Mouse (Mus musculus): ENCODE data around the gene Nup153. TPM values are rescaled to one million over a fixed set of nuclear protein-coding genes. Genes with fewer than 3 reads are reported as not detected.

Gene Nup153
- polyA plus RNA-seq, 1 experiment from 2014 or later = 18.8 TPM

DNA sequence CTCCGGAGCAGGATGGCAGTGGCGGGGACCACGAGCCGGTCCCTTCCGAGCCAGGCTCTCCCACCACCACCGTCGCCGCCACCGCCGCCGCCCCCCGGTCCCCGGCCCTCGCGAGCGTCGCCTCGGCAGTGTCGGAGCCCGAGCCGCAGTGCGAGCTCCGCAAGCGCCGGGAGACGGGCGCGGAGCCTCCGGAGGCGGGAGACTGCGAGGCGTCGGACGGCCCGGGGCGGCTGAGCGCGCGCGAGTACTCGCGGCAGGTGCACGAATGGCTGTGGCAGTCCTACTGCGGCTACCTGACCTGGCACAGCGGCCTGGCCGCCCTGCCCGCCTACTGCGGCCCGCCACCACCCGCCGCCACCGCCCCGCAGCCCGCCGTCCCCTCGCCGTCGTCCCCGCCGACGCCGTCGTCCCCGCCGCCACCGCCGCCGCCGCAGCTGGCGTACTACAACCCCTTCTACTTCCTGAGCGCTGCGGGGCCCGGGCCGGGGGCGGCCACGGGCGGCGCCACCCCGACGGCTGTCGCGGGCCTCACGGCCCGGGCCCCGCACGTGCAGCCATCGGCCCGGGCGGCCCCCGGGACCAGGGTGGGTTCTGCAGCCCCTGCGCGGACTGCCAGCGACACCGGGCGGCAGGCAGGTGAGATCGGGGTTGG, 58.0 kb downstream of the Nup153 start:
- ATAC-seq (ENCODE audit: insufficient number of reproducible peaks, insufficient read depth, low FRiP score, low read depth) = peak; percentile 56
- no peaks in the 10 kb centered on the region for H3K9me3 ChIP-seq (ENCODE audit: control insufficient read depth, low read length)

DNA sequence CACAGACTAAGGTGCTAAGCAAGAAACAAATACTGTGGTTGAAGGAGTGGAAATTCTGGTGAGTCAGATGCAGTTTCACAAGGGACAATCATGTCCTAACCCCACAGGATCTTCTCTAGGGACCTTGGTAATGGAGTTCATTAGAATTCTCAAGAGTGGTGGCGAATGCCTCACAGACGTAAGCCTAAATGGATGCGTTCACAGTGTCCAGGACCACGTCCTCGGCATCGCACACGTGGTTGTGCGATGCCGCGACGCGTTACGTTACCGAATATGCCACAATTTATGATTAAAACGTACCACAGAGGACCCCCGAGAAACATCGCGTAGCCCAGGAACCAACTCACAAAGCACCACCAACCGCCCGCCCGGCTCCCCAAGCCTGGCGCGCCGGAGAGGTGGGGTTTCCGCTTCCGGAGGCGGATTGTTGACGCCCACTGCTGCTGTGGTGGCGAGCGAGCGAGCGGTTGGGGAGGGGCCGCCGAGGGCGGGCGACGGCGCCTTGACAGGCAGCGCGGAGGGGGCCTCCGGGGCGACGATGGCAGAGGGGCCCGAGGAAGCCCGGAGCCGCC, 58.6 kb downstream of the Nup153 start, which contains the start of gene Fam8a1:
Gene Fam8a1 (plus strand): TSS at position 475 of the 572 bp plus-strand sequence.
- Histone ChIP-seq H3K4me1 (ENCODE audit: control insufficient read depth in 2 of 2, insufficient read depth in 2 of 2, low read length in 2 of 2) (peaks cover 3 to 8% of the 10 kb centered on the region in 2 experiments; a peak in 3 of 4 replicates), H3K36me3 (ENCODE audit: control insufficient read depth, insufficient read depth, low read length) (peaks cover 27% of the 10 kb centered on the region), H3K9me3 (ENCODE audit: control insufficient read depth, low read length) (no peaks in the 10 kb centered on the region), H3K4me2 (ENCODE audit: low read length) (peak within 1 kb of the TSS; percentile 87), H3K27ac (replicated peaks in 1 of 2; ENCODE audit: control insufficient read depth in 1 of 2, insufficient read depth in 1 of 2, low read depth in 2 of 2, low read length in 2 of 2) (peak within 1 kb of the TSS; percentile 58 to 86), H3K27me3 (ENCODE audit: control insufficient read depth, insufficient read depth, low read length) (no peaks in the 10 kb centered on the region), H3K9ac (ENCODE audit: low read length) (peak within 1 kb of the TSS; percentile 95), H3K4me3 (ENCODE audit: control insufficient read depth in 1 of 2, insufficient read depth in 1 of 2, low read depth in 1 of 2, low read length in 2 of 2) (peak within 1 kb of the TSS; percentile 96 to 99)
- ATAC-seq (ENCODE audit: insufficient number of reproducible peaks, insufficient read depth, low FRiP score, low read depth) = peak; percentile 90
- 1% methylated on average over 35 of the region's 46 CpGs for WGBS

More for the DNA sequence above, 58.0 kb downstream of the Nup153 start:
- H3K4me1 ChIP-seq (ENCODE audit: control insufficient read depth in 2 of 2, insufficient read depth in 2 of 2, low read length in 2 of 2) = peaks cover 3 to 8% of the 10 kb centered on the region in 2 experiments; a peak in 3 of 4 replicates
- no peaks in the 10 kb centered on the region for H3K27me3 ChIP-seq (ENCODE audit: control insufficient read depth, insufficient read depth, low read length)
- peak overlapping the region; percentile 87 for H3K4me2 ChIP-seq (ENCODE audit: low read length)
- peak overlapping the region; percentile 96 to 99 for H3K4me3 ChIP-seq (ENCODE audit: control insufficient read depth in 1 of 2, insufficient read depth in 1 of 2, low read depth in 1 of 2, low read length in 2 of 2)
- peak overlapping the region; percentile 43 to 86 for H3K27ac ChIP-seq (replicated peaks in 1 of 2; ENCODE audit: control insufficient read depth in 1 of 2, insufficient read depth in 1 of 2, low read depth in 2 of 2, low read length in 2 of 2)
- under 1% methylated on average over 87 of the region's 96 CpGs for WGBS
- peak overlapping the region; percentile 95 for H3K9ac ChIP-seq (ENCODE audit: low read length)
- H3K36me3 ChIP-seq (ENCODE audit: control insufficient read depth, insufficient read depth, low read length) = peaks cover 33% of the 10 kb centered on the region

DNA sequence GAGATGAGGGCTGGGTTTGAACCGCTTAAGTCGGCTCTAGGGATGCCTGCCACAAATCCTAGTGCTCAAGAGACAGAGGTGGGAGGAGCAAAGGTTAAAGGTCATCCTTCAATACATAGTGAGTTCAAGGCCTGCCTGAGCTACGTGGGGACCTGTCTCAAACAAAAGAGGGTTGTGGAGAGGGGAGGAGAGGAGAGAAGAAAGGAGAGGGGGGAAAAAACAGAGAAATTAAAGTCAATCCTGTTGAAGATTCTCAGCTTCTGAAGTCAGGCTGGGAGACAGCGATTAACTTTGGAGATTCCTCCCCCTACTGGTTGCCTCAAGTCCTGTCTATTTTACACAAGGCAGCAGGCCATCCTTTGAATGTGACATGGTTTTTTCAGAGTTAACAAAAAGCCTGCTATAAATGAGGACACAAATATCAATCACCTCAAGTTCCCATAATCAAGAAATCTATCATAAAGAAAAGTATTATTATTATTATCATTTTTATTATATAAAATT, 64.2 kb downstream of the Nup153 start:
- Histone ChIP-seq H3K4me2 (ENCODE audit: low read length) (no peak overlapping the region), H3K9me3 (ENCODE audit: control insufficient read depth, low read length) (0 out of 2 replicates have a peak, but pooled peaks cover 3% of the 10 kb centered on the region), H3K36me3 (ENCODE audit: control insufficient read depth, insufficient read depth, low read length) (no peaks in the 10 kb centered on the region), H3K27me3 (ENCODE audit: control insufficient read depth, insufficient read depth, low read length) (no peaks in the 10 kb centered on the region), H3K27ac (replicated peaks in 1 of 2; ENCODE audit: control insufficient read depth in 1 of 2, insufficient read depth in 1 of 2, low read depth in 2 of 2, low read length in 2 of 2) (0 out of 4 replicates have a peak overlapping the region, but pooled peaks of 1 of the 2 experiments have one; percentile 33), H3K9ac (ENCODE audit: low read length) (no peak overlapping the region), H3K4me3 (ENCODE audit: control insufficient read depth in 1 of 2, insufficient read depth in 1 of 2, low read depth in 1 of 2, low read length in 2 of 2) (no peak overlapping the region), H3K4me1 (ENCODE audit: control insufficient read depth in 2 of 2, insufficient read depth in 2 of 2, low read length in 2 of 2) (peaks cover 6 to 11% of the 10 kb centered on the region in 2 experiments; a peak in 3 of 4 replicates)
- WGBS = 37% methylated on average over 4 of the region's 4 CpGs
- ATAC-seq (ENCODE audit: insufficient number of reproducible peaks, insufficient read depth, low FRiP score, low read depth) = no peak

DNA sequence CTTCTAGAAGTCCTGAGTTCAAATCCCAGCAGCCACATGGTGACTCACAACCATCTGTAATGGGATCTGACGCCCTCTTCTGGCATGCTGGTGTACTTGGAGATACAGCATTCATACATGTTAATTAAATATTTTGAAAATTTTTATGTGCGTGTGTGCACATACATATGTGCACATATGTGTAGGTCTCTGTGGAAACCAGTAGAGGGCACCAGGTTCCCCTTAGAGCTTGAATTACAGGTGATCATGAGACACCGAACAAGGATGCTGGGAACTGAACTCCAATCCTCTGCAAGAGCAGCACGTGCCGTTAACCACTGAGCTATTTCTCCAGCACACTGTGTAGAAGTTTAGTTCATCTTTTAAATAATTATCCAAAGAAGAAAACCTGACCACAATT, 68.5 kb downstream of the Nup153 start:
- Histone ChIP-seq H3K4me1 (ENCODE audit: control insufficient read depth in 2 of 2, insufficient read depth in 2 of 2, low read length in 2 of 2) (peaks cover 6 to 11% of the 10 kb centered on the region in 2 experiments; a peak in 3 of 4 replicates), H3K27me3 (ENCODE audit: control insufficient read depth, insufficient read depth, low read length) (no peaks in the 10 kb centered on the region), H3K4me2 (ENCODE audit: low read length) (no peak overlapping the region), H3K9me3 (ENCODE audit: control insufficient read depth, low read length) (0 out of 2 replicates have a peak, but pooled peaks cover 3% of the 10 kb centered on the region), H3K4me3 (ENCODE audit: control insufficient read depth in 1 of 2, insufficient read depth in 1 of 2, low read depth in 1 of 2, low read length in 2 of 2) (no peak overlapping the region), H3K27ac (replicated peaks in 1 of 2; ENCODE audit: control insufficient read depth in 1 of 2, insufficient read depth in 1 of 2, low read depth in 2 of 2, low read length in 2 of 2) (no peak overlapping the region), H3K9ac (ENCODE audit: low read length) (no peak overlapping the region), H3K36me3 (ENCODE audit: control insufficient read depth, insufficient read depth, low read length) (no peaks in the 10 kb centered on the region)
- 90% methylated on average over 5 of the region's 5 CpGs for WGBS
- ATAC-seq (ENCODE audit: insufficient number of reproducible peaks, insufficient read depth, low FRiP score, low read depth) = no peak

DNA sequence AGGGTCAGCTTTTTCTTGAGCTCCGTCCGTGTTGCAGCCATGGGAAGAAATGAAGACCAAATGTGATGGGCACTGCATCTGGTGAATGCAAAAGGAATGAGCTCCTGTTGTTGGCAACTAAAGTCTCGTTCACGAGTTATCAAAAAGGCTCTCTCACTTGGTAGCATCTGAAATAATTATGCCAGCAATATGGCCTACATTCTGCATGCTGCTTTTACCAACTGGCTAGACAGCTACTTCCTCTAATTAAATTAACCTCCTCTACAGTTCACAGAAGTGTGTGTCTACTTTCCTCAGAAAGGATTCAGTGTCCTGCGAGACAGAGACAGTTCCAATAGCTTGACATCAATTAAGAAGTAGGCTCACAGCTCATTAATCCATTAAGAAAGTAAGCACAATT, 73.2 kb downstream of the Nup153 start:
- Histone ChIP-seq H3K27me3 (ENCODE audit: control insufficient read depth, insufficient read depth, low read length) (no peaks in the 10 kb centered on the region), H3K9me3 (ENCODE audit: control insufficient read depth, low read length) (0 out of 2 replicates have a peak, but pooled peaks cover 3% of the 10 kb centered on the region), H3K36me3 (ENCODE audit: control insufficient read depth, insufficient read depth, low read length) (peaks cover 11% of the 10 kb centered on the region), H3K4me2 (ENCODE audit: low read length) (no peak overlapping the region), H3K9ac (ENCODE audit: low read length) (no peak overlapping the region), H3K27ac (replicated peaks in 1 of 2; ENCODE audit: control insufficient read depth in 1 of 2, insufficient read depth in 1 of 2, low read depth in 2 of 2, low read length in 2 of 2) (no peak overlapping the region), H3K4me3 (ENCODE audit: control insufficient read depth in 1 of 2, insufficient read depth in 1 of 2, low read depth in 1 of 2, low read length in 2 of 2) (no peak overlapping the region), H3K4me1 (ENCODE audit: control insufficient read depth in 2 of 2, insufficient read depth in 2 of 2, low read length in 2 of 2) (no peaks in the 10 kb centered on the region)
- no peak for ATAC-seq (ENCODE audit: insufficient number of reproducible peaks, insufficient read depth, low FRiP score, low read depth)
- 86% methylated on average over 5 of the region's 5 CpGs for WGBS

DNA sequence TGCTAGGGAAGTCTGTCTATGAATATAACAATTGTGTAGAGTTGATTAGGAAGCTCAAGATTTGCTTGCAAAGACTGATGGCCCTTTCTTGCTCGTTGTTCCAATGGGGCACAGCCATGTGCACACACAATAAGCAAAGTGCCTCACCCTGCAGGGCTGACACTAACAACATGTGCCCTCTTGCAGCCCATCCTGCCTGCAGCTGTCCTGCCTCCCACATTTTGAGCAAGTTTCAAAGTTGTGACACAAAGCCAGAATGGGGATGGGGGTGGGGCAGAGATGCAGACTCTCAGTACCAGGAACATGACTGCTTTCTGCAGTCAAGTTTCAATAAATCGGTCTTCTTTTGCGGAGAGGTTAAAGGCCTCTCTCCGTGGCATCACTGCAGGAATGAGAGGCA, 74.1 kb downstream of the Nup153 start:
- H3K4me1 ChIP-seq (ENCODE audit: control insufficient read depth in 2 of 2, insufficient read depth in 2 of 2, low read length in 2 of 2) = no peaks in the 10 kb centered on the region
- H3K9ac ChIP-seq (ENCODE audit: low read length) = no peak overlapping the region
- ATAC-seq (ENCODE audit: insufficient number of reproducible peaks, insufficient read depth, low FRiP score, low read depth) = no peak
- no peak overlapping the region for H3K4me2 ChIP-seq (ENCODE audit: low read length)
- H3K27me3 ChIP-seq (ENCODE audit: control insufficient read depth, insufficient read depth, low read length) = no peaks in the 10 kb centered on the region
- H3K9me3 ChIP-seq (ENCODE audit: control insufficient read depth, low read length) = no peaks in the 10 kb centered on the region
- 87% methylated on average over 4 of the region's 4 CpGs for WGBS
- H3K4me3 ChIP-seq (ENCODE audit: control insufficient read depth in 1 of 2, insufficient read depth in 1 of 2, low read depth in 1 of 2, low read length in 2 of 2) = no peak overlapping the region
- peaks cover 13% of the 10 kb centered on the region for H3K36me3 ChIP-seq (ENCODE audit: control insufficient read depth, insufficient read depth, low read length)
- no peak overlapping the region for H3K27ac ChIP-seq (replicated peaks in 1 of 2; ENCODE audit: control insufficient read depth in 1 of 2, insufficient read depth in 1 of 2, low read depth in 2 of 2, low read length in 2 of 2)

DNA sequence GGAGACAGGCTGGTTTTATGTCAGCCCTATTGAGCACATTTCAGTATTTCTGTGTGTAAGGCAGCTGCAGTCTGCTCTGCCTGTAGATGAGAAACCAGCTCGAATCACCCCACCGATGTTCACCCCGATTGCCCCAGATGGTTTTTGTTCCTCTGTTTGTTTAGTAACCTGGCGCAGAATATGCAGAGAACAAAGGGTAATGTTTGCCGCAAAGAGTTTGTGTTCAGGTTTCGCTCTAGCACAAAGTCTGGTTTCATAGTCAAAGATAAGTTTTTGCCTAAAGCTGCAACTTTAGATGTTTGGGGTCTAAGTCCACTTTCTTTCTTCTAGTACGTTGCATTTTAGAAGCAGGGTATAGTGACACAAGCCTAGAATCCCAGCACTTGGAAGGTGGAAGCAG, 75.1 kb downstream of the Nup153 start:
- 94% methylated on average over 7 of the region's 7 CpGs for WGBS
- Histone ChIP-seq H3K9ac (ENCODE audit: low read length) (no peak overlapping the region), H3K4me1 (ENCODE audit: control insufficient read depth in 2 of 2, insufficient read depth in 2 of 2, low read length in 2 of 2) (no peaks in the 10 kb centered on the region), H3K27ac (replicated peaks in 1 of 2; ENCODE audit: control insufficient read depth in 1 of 2, insufficient read depth in 1 of 2, low read depth in 2 of 2, low read length in 2 of 2) (no peak overlapping the region), H3K27me3 (ENCODE audit: control insufficient read depth, insufficient read depth, low read length) (no peaks in the 10 kb centered on the region), H3K4me2 (ENCODE audit: low read length) (no peak overlapping the region), H3K9me3 (ENCODE audit: control insufficient read depth, low read length) (no peaks in the 10 kb centered on the region), H3K4me3 (ENCODE audit: control insufficient read depth in 1 of 2, insufficient read depth in 1 of 2, low read depth in 1 of 2, low read length in 2 of 2) (no peak overlapping the region), H3K36me3 (ENCODE audit: control insufficient read depth, insufficient read depth, low read length) (peaks cover 23% of the 10 kb centered on the region)
- ATAC-seq (ENCODE audit: insufficient number of reproducible peaks, insufficient read depth, low FRiP score, low read depth) = no peak
